Mouse (Mus musculus): ENCODE measurements at regions not wholly inside any gene's neighbourhood (a gene's known extent, or its start where the extent isn't known, plus 50 kb on each side); places are given as distances from the start of the nearest gene placed in this dataset.

DNA sequence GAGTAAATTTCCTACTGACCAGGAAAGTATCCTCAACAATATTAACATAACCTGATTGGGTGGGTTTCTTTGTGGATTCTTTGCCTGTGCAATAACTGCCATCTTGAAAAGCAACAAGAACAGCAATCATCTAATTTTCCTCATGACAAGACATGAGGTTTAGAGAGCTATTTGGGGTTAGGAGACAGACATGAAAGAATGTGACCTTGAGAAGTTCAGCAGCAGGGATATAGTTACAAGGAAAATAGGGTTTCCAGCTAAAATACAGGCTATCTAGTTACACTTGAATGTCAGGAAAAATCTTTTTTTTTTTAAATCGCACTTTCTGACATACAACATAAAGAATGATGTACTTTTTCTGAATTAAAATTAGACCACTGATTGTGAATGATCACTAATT is 83.7 kb upstream of the Lama2 start:
- POLR2A ChIA-PET, result no interaction called here
- in situ Hi-C loops (cut with MboI; ENCODE audit: low pct_unique_long_range_greater_than_20kb), result no loop called here
- ATAC-seq (no peak), DNase-seq (ENCODE audit: low read depth, low spot score) (no peak)
- no peaks in the 10 kb centered on the region for H3K27me3 ChIP-seq
- CTCF ChIA-PET, result no interaction called here
- TF ChIP-seq CTCF (IDR thresholded peaks at IDR 0.05), result no peak

DNA sequence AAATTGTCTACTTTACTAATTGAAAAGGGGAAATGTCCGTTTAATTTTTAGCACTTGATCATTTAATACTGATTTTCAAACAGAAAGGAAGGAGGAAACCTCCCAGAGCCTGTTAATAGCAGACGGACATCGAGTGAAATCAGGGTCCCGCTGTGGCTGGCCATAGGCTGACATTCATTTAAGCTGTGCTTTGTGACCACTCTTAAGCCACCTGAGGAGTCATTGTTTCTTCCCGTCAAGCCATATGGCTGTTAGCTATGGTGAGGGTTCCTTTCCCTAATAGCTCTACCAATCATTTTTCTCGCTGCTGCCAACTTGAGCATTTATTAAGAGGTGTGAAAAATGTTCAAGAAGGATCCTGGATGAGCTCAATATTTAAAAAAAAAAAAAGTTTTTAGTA is 78.7 kb upstream of the Lama2 start:
- H3K27me3 ChIP-seq, result no peaks in the 10 kb centered on the region
- DNase-seq (ENCODE audit: low read depth, low spot score), result no peak
- no peak for ATAC-seq
- TF ChIP-seq CTCF (IDR thresholded peaks at IDR 0.05), result no peak
- CTCF ChIA-PET, result no interaction called here
- in situ Hi-C loops (cut with MboI; ENCODE audit: low pct_unique_long_range_greater_than_20kb), result no loop called here
- POLR2A ChIA-PET, result no interaction called here

DNA sequence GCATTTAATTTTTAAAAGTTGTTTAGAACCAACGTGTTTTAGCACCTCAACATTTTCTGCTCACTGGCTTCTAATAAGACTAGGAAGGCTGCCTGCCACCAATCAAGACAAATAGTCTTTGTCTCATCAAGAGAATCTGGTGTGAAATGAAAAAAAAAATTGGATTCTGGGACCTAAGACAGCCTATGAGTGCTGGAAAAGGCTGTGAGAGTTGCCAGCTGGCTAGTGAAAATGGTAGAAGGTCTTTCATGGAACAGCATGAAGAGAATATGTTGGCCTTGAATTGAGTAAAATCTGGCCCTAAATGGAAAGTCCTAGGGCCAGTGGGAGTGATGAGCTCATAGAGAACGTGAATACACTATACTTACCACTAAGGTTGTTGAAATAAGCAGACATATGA is 61.8 kb upstream of the Lama2 start:
- ChIA-PET POLR2A (no interaction called here), CTCF (interaction anchor here (1.2 kb wide), 1 partner anchor 27 kb away, joined by 3 read pairs; no protein-coding TSS in a partner anchor)
- H3K27me3 ChIP-seq, result no peaks in the 10 kb centered on the region
- in situ Hi-C loops (cut with MboI; ENCODE audit: low pct_unique_long_range_greater_than_20kb), result no loop called here
- ATAC-seq (no peak), DNase-seq (ENCODE audit: low read depth, low spot score) (no peak)
- TF ChIP-seq CTCF (IDR thresholded peaks at IDR 0.05), result no peak

DNA sequence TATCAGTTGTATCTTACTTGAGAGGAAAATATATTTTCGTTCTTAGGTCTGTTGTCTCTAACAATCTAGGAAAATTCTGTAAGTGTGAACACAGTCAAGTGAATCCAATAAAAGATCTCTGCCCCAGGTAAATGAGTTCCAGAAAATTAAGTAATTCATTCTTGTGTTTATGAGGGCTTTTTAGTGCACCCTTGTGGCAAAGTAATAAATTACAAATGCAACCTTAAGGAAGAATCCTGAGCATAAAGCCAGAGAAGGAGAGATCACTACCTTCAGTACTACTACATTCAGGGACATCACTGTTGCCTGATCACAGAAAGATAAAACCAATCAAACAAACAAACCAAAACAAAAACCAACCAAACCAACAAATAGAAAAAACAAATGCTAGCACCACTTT is 56.0 kb upstream of the Lama2 start:
- ChIA-PET POLR2A (no interaction called here), CTCF (no interaction called here)
- peak; percentile 35 for TF ChIP-seq CTCF (IDR thresholded peaks at IDR 0.05)
- no peak for DNase-seq (ENCODE audit: low read depth, low spot score)
- no peaks in the 10 kb centered on the region for H3K27me3 ChIP-seq
- ATAC-seq, result no peak
- in situ Hi-C loops (cut with MboI; ENCODE audit: low pct_unique_long_range_greater_than_20kb), result loop anchor here (5.0 kb wide), 1 partner anchor 543 kb away; no protein-coding TSS in a partner anchor

DNA sequence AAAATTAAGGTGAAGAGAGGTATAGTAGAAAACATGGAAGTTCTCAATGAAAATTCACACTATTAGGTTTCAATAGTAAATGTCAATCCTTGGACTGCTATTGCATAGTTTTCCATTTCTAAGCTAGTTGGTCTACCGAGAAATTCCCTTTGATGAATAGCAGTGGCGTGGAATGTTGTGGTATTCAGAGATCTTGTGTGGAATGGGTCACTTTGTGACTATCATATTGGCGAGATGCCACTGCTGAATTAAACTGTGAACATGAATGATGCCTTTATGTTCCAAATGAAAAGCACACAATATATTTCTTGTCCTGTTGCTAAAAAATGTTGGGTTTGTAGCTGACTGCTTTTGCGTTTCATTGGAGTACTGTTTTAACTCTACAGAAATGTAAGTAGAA is 54.8 kb upstream of the Lama2 start:
- in situ Hi-C loops (cut with MboI; ENCODE audit: low pct_unique_long_range_greater_than_20kb), result loop anchor here (25.0 kb wide), 1 partner anchor 762 kb away; no protein-coding TSS in a partner anchor
- DNase-seq (ENCODE audit: low read depth, low spot score) (no peak), ATAC-seq (no peak)
- CTCF ChIA-PET, result no interaction called here
- H3K27me3 ChIP-seq, result no peaks in the 10 kb centered on the region
- TF ChIP-seq CTCF (IDR thresholded peaks at IDR 0.05), result no peak
- POLR2A ChIA-PET, result no interaction called here
